ENCODE assay signal across 8 mouse cellular contexts in the genomic region with DNA sequence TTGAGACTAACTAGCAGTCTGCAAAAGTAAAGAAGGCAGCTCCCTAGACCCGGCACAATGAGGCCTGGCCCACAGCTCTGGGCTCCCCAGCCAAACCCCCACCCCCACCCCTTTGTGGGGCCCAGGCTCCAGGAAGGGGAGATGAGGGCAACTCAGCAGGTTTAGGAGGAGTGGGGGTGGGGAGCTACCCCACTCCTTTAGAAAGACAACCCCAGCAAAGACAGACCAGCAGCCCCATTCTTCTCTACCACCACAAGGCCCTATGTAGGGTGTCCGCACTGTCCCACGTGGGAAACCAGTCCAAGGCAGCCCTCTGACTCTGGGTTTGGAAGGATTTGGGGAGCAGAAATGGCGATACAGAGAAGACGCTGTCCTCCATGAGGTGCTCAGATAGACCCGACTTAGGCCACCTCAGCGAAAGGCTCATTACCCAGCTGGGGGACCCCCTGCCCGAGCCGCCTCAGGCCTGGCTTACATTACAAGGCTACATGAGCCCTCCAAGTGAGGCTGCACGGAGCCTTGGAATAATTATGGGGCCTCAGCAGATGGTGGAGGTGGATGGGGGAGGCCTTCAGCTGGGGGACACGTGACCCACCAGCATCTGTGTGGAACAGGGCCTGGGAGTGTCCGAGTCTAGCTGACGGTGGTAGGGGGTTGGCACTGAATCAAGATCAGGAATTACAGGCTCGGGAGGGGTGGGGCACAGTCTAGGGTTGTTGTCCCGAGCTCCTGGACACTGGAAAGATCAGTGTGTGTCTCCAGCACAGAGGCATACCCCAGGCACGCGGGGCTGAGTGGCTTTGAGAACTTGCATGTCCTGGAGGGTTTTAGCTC. TPM values are rescaled to one million over a fixed set of nuclear protein-coding genes. Genes with fewer than 3 reads are reported as not detected.
DNase-seq lines count a peak whose midpoint lies in the region; ATAC-seq lines count a peak whose summit lies in the region.

A gene (minus strand): TSS at position 51 of the 834 bp plus-strand sequence.

- 58% methylated on average over 17 of the region's 17 CpGs for WGBS in heart, embryonic 14.5 days
- 37% methylated on average over 17 of the region's 17 CpGs for WGBS in forebrain, embryonic 16.5 days
- WGBS in midbrain, embryonic 13.5 days, result 42% methylated on average over 17 of the region's 17 CpGs

- H3K27ac ChIP-seq in heart, embryonic 14.5 days (replicated peaks in 1 of 2; ENCODE audit: control insufficient read depth in 1 of 2, insufficient read depth in 1 of 2, low read depth in 2 of 2, low read length in 2 of 2), result no peak within 1 kb of the TSS
- H3K27ac ChIP-seq in forebrain, embryonic 16.5 days (ENCODE audit: low read length), result peak within 1 kb of the TSS; percentile 56; the same call in 1 of the 2 replicates
- H3K27ac ChIP-seq in midbrain, embryonic 13.5 days, result peak within 1 kb of the TSS; percentile 75

- no peak for DNase-seq in heart, adult 18-20 months
- DNase-seq in brain, adult 2 months (ENCODE audit: low read depth, low spot score), result peak; percentile 65
- no peak for DNase-seq in adipocyte (ENCODE audit: low spot score)

- no peaks in the 10 kb centered on the region for H3K27me3 ChIP-seq in heart, embryonic 14.5 days (ENCODE audit: control insufficient read depth, insufficient read depth, low read length)
- no peaks in the 10 kb centered on the region for H3K27me3 ChIP-seq in forebrain, embryonic 16.5 days (replicated peaks; ENCODE audit: control insufficient read depth, insufficient read depth, low read length)
- H3K27me3 ChIP-seq in midbrain, embryonic 13.5 days, result peaks cover 7% of the 10 kb centered on the region; the same call in 1 of the 2 replicates

- ATAC-seq in heart, embryonic 14.5 days (ENCODE audit: insufficient number of reproducible peaks, insufficient read depth, low FRiP score, low read depth), result peak; percentile 45; the same call in 1 of the 2 replicates
- ATAC-seq in forebrain, embryonic 16.5 days, result peak; percentile 89
- peak; percentile 87 for ATAC-seq in midbrain, embryonic 13.5 days
- ATAC-seq in CD4-positive, CD25-positive, alpha-beta regulatory T cell, adult 4 months, result no peak
- no peak for ATAC-seq in monocyte, adult 5-6 weeks (replicated peaks; ENCODE audit: insufficient number of reproducible peaks, low FRiP score, low TSS enrichment, poor library complexity, severe bottlenecking)

- peak within 1 kb of the TSS; percentile 16; the same call in 1 of the 2 replicates for H3K9ac ChIP-seq in heart, embryonic 14.5 days (ENCODE audit: low read length)
- H3K9ac ChIP-seq in forebrain, embryonic 16.5 days (replicated peaks; ENCODE audit: low read depth, low read length), result no peak within 1 kb of the TSS; the same call in 1 of the 2 replicates
- H3K9ac ChIP-seq in midbrain, embryonic 13.5 days (replicated peaks), result no peak within 1 kb of the TSS

- H3K9me3 ChIP-seq in heart, embryonic 14.5 days (ENCODE audit: control insufficient read depth, low read length), result no peaks in the 10 kb centered on the region
- no peaks in the 10 kb centered on the region for H3K9me3 ChIP-seq in forebrain, embryonic 16.5 days (ENCODE audit: control insufficient read depth, low read length)
- no peaks in the 10 kb centered on the region for H3K9me3 ChIP-seq in midbrain, embryonic 13.5 days

- H3K36me3 ChIP-seq in heart, embryonic 14.5 days (ENCODE audit: control insufficient read depth, insufficient read depth, low read length), result no peaks in the 10 kb centered on the region
- no peaks in the 10 kb centered on the region for H3K36me3 ChIP-seq in forebrain, embryonic 16.5 days (ENCODE audit: control insufficient read depth, insufficient read depth)
- H3K36me3 ChIP-seq in midbrain, embryonic 13.5 days, result no peaks in the 10 kb centered on the region

- no peak within 1 kb of the TSS for H3K4me3 ChIP-seq in heart, embryonic 14.5 days (ENCODE audit: control insufficient read depth in 1 of 2, insufficient read depth in 1 of 2, low read depth in 1 of 2, low read length in 2 of 2)
- no peak within 1 kb of the TSS for H3K4me3 ChIP-seq in forebrain, embryonic 16.5 days (replicated peaks; ENCODE audit: low read length)
- no peak within 1 kb of the TSS for H3K4me3 ChIP-seq in midbrain, embryonic 13.5 days (replicated peaks)

- peaks cover 21 to 28% of the 10 kb centered on the region in 2 experiments for H3K4me1 ChIP-seq in heart, embryonic 14.5 days (ENCODE audit: control insufficient read depth in 2 of 2, insufficient read depth in 2 of 2, low read length in 2 of 2)
- peaks cover 26% of the 10 kb centered on the region for H3K4me1 ChIP-seq in forebrain, embryonic 16.5 days (replicated peaks; ENCODE audit: control insufficient read depth, insufficient read depth, low read length)
- H3K4me1 ChIP-seq in midbrain, embryonic 13.5 days (replicated peaks), result peaks cover 44% of the 10 kb centered on the region

- H3K4me2 ChIP-seq in heart, embryonic 14.5 days (ENCODE audit: low read length), result no peak within 1 kb of the TSS
- no peak within 1 kb of the TSS for H3K4me2 ChIP-seq in forebrain, embryonic 16.5 days (ENCODE audit: low read length)
- no peak within 1 kb of the TSS for H3K4me2 ChIP-seq in midbrain, embryonic 13.5 days (replicated peaks)

RNA-seq across cellular contexts. Expression of the gene that starts here (rescaled TPM):
- 1.3 and 1.6 TPM in 2 replicates for polyA plus RNA-seq in heart, embryonic 14.5 days (2014; fragmentation: Nextera tagmentation; extraction: Ambion mirVana)
- 1 to 10 TPM; 5.8 to 6.6 TPM for total RNA-seq in heart, adult 18-20 months (2021)
- polyA plus RNA-seq in forebrain, embryonic 16.5 days (2015; fragmentation: Nextera tagmentation; extraction: Ambion mirVana), result 3.5 and 5.3 TPM in 2 replicates
- polyA plus RNA-seq in midbrain, embryonic 13.5 days (2015; fragmentation: Nextera tagmentation; extraction: Ambion mirVana), result 2.9 and 3.4 TPM in 2 replicates
- polyA plus RNA-seq in CD4-positive, CD25-positive, alpha-beta regulatory T cell, adult 4 months (2017; shearing (Covaris generic)), result 1 to 10 TPM in 1 of 2 experiments, under 1 TPM in 1; 0.86 to 2.4 TPM
- not detected in 3 replicates for total RNA-seq in monocyte, adult 5-6 weeks (2017)

Comparison
In these comparisons a context has a peak if more than half of its experiments do, and no peak if none do; other contexts are left out.
1. ATAC-seq: peak in heart, embryonic 14.5 days (single experiment), forebrain, embryonic 16.5 days (single experiment) and midbrain, embryonic 13.5 days (single experiment); none in CD4-positive, CD25-positive, alpha-beta regulatory T cell, adult 4 months (single experiment) and monocyte, adult 5-6 weeks (single experiment).
2. H3K27ac ChIP-seq: peak in forebrain, embryonic 16.5 days (single experiment) and midbrain, embryonic 13.5 days (single experiment); none in heart, embryonic 14.5 days (0 of 2).